Mouse (Mus musculus): ENCODE measurements at regions not wholly inside any gene's neighbourhood (a gene's known extent, or its start where the extent isn't known, plus 50 kb on each side); places are given as distances from the start of the nearest gene placed in this dataset.

- Histone ChIP-seq H3K4me2 (replicated peaks) (no peak overlapping the region), H3K9ac (replicated peaks) (no peak overlapping the region), H3K36me3 (no peaks in the 10 kb centered on the region), H3K4me1 (no peaks in the 10 kb centered on the region), H3K27ac (replicated peaks) (no peak overlapping the region), H3K4me3 (no peak overlapping the region), H3K27me3 (no peaks in the 10 kb centered on the region), H3K9me3 (no peaks in the 10 kb centered on the region)
- no peak for ATAC-seq (replicated peaks)
- WGBS = 32% methylated on average over 3 of the region's 3 CpGs
Measured at GRCm38 (mm10) chr15:40436688-40437087, 302.5 kb downstream of the 9330182O14Rik start.

- Histone ChIP-seq H3K36me3 (no peaks in the 10 kb centered on the region), H3K4me1 (no peaks in the 10 kb centered on the region), H3K27ac (replicated peaks) (no peak overlapping the region), H3K9me3 (no peaks in the 10 kb centered on the region), H3K9ac (replicated peaks) (no peak overlapping the region), H3K4me3 (no peak overlapping the region), H3K27me3 (no peaks in the 10 kb centered on the region), H3K4me2 (replicated peaks) (no peak overlapping the region)
- no peak for ATAC-seq (replicated peaks)
- 100% methylated on average over 1 of the region's 1 CpGs for WGBS
Measured at GRCm38 (mm10) chr15:40439827-40440226, 305.7 kb downstream of the 9330182O14Rik start.

- Histone ChIP-seq H3K4me1 (no peaks in the 10 kb centered on the region), H3K27me3 (no peaks in the 10 kb centered on the region), H3K9ac (replicated peaks) (no peak overlapping the region), H3K36me3 (no peaks in the 10 kb centered on the region), H3K4me3 (no peak overlapping the region), H3K27ac (replicated peaks) (no peak overlapping the region), H3K9me3 (no peaks in the 10 kb centered on the region), H3K4me2 (replicated peaks) (no peak overlapping the region)
- no peak for ATAC-seq (replicated peaks)
- WGBS = 97% methylated on average over 1 of the region's 1 CpGs
Measured at GRCm38 (mm10) chr15:40448623-40449022, 314.5 kb downstream of the 9330182O14Rik start.

GRCm38 (mm10) chr15:40453235-40453634, 319.1 kb downstream of the 9330182O14Rik start:
- Histone ChIP-seq H3K27me3 (no peaks in the 10 kb centered on the region), H3K9me3 (no peaks in the 10 kb centered on the region), H3K9ac (replicated peaks) (no peak overlapping the region), H3K4me3 (no peak overlapping the region), H3K27ac (replicated peaks) (no peak overlapping the region), H3K4me1 (no peaks in the 10 kb centered on the region), H3K4me2 (replicated peaks) (no peak overlapping the region), H3K36me3 (no peaks in the 10 kb centered on the region)
- no peak for ATAC-seq (replicated peaks)
- 77% methylated on average over 2 of the region's 2 CpGs for WGBS

GRCm38 (mm10) chr15:40475659-40476355, 341.6 kb downstream of the 9330182O14Rik start:
- ATAC-seq (replicated peaks) = no peak
- Histone ChIP-seq H3K4me2 (replicated peaks) (peak overlapping the region; percentile 14; the same call in 1 of the 2 replicates), H3K9me3 (no peaks in the 10 kb centered on the region), H3K9ac (replicated peaks) (no peak overlapping the region), H3K4me1 (peaks cover 12% of the 10 kb centered on the region), H3K4me3 (no peak overlapping the region), H3K36me3 (no peaks in the 10 kb centered on the region), H3K27me3 (no peaks in the 10 kb centered on the region), H3K27ac (replicated peaks) (no peak overlapping the region)
- 58% methylated on average over 7 of the region's 7 CpGs for WGBS

GRCm38 (mm10) chr15:40480386-40480785, 346.2 kb downstream of the 9330182O14Rik start:
- Histone ChIP-seq H3K4me1 (peaks cover 7% of the 10 kb centered on the region), H3K9ac (replicated peaks) (no peak overlapping the region), H3K27me3 (no peaks in the 10 kb centered on the region), H3K4me3 (no peak overlapping the region), H3K27ac (replicated peaks) (no peak overlapping the region), H3K9me3 (no peaks in the 10 kb centered on the region), H3K36me3 (no peaks in the 10 kb centered on the region), H3K4me2 (replicated peaks) (no peak overlapping the region)
- no peak for ATAC-seq (replicated peaks)
- 74% methylated on average over 1 of the region's 1 CpGs for WGBS

- H3K4me1 ChIP-seq = no peaks in the 10 kb centered on the region
- no peak overlapping the region for H3K4me2 ChIP-seq (replicated peaks)
- H3K27ac ChIP-seq (replicated peaks) = no peak overlapping the region
- H3K9ac ChIP-seq (replicated peaks) = no peak overlapping the region
- 50% methylated on average over 3 of the region's 3 CpGs for WGBS
- H3K36me3 ChIP-seq = no peaks in the 10 kb centered on the region
- H3K27me3 ChIP-seq = no peaks in the 10 kb centered on the region
- no peak for ATAC-seq (replicated peaks)
- no peak overlapping the region for H3K4me3 ChIP-seq
- no peaks in the 10 kb centered on the region for H3K9me3 ChIP-seq
Measured at GRCm38 (mm10) chr15:40481239-40481638, 347.1 kb downstream of the 9330182O14Rik start.

- Histone ChIP-seq H3K4me3 (no peak overlapping the region), H3K36me3 (no peaks in the 10 kb centered on the region), H3K27ac (replicated peaks) (no peak overlapping the region), H3K9me3 (no peaks in the 10 kb centered on the region), H3K9ac (replicated peaks) (no peak overlapping the region), H3K4me1 (no peaks in the 10 kb centered on the region), H3K27me3 (no peaks in the 10 kb centered on the region), H3K4me2 (replicated peaks) (no peak overlapping the region)
- 0 out of 2 replicates have a peak, but pooled peaks have one; percentile 35 for ATAC-seq (replicated peaks)
- 95% methylated on average over 1 of the region's 1 CpGs for WGBS
Measured at GRCm38 (mm10) chr15:40485997-40486396, 351.8 kb downstream of the 9330182O14Rik start.

GRCm38 (mm10) chr15:40501180-40502125, 367.3 kb downstream of the 9330182O14Rik start:
- H3K9ac ChIP-seq (replicated peaks) = no peak overlapping the region
- no peaks in the 10 kb centered on the region for H3K36me3 ChIP-seq
- H3K4me2 ChIP-seq (replicated peaks) = no peak overlapping the region
- no peak overlapping the region for H3K4me3 ChIP-seq
- no peaks in the 10 kb centered on the region for H3K9me3 ChIP-seq
- WGBS = 42% methylated on average over 11 of the region's 11 CpGs
- H3K27me3 ChIP-seq = no peaks in the 10 kb centered on the region
- no peak overlapping the region for H3K27ac ChIP-seq (replicated peaks)
- ATAC-seq (replicated peaks) = no peak
- H3K4me1 ChIP-seq = no peaks in the 10 kb centered on the region

GRCm38 (mm10) chr15:40510826-40511225, 376.7 kb downstream of the 9330182O14Rik start:
- H3K27ac ChIP-seq (replicated peaks) = no peak overlapping the region
- H3K4me2 ChIP-seq (replicated peaks) = no peak overlapping the region
- no peak overlapping the region for H3K4me3 ChIP-seq
- no peak for ATAC-seq (replicated peaks)
- no peak overlapping the region for H3K9ac ChIP-seq (replicated peaks)
- H3K36me3 ChIP-seq = no peaks in the 10 kb centered on the region
- H3K4me1 ChIP-seq = no peaks in the 10 kb centered on the region
- no peaks in the 10 kb centered on the region for H3K9me3 ChIP-seq
- no peaks in the 10 kb centered on the region for H3K27me3 ChIP-seq
- 72% methylated on average over 2 of the region's 2 CpGs for WGBS

- Histone ChIP-seq H3K4me1 (no peaks in the 10 kb centered on the region), H3K9ac (replicated peaks) (no peak overlapping the region), H3K36me3 (no peaks in the 10 kb centered on the region), H3K27ac (replicated peaks) (no peak overlapping the region), H3K4me3 (no peak overlapping the region), H3K27me3 (no peaks in the 10 kb centered on the region), H3K4me2 (replicated peaks) (no peak overlapping the region), H3K9me3 (no peaks in the 10 kb centered on the region)
- WGBS = 69% methylated on average over 2 of the region's 2 CpGs
- ATAC-seq (replicated peaks) = no peak
Measured at GRCm38 (mm10) chr15:40524350-40524749, 390.2 kb downstream of the 9330182O14Rik start.

- 0 out of 2 replicates have a peak overlapping the region, but pooled peaks have one; percentile 10 for H3K9ac ChIP-seq (replicated peaks)
- H3K9me3 ChIP-seq = no peaks in the 10 kb centered on the region
- H3K27me3 ChIP-seq = no peaks in the 10 kb centered on the region
- H3K27ac ChIP-seq (replicated peaks) = peak overlapping the region; percentile 19
- no peaks in the 10 kb centered on the region for H3K36me3 ChIP-seq
- peak; percentile 72 for ATAC-seq (replicated peaks)
- WGBS = 16% methylated on average over 8 of the region's 8 CpGs
- H3K4me1 ChIP-seq = peaks cover 8% of the 10 kb centered on the region
- H3K4me2 ChIP-seq (replicated peaks) = peak overlapping the region; percentile 43
- peak overlapping the region; percentile 32 for H3K4me3 ChIP-seq
Measured at GRCm38 (mm10) chr15:40533451-40533873, 399.3 kb downstream of the 9330182O14Rik start.
